Mouse (Mus musculus): ENCODE measurements at regions not wholly inside any gene's neighbourhood (a gene's known extent, or its start where the extent isn't known, plus 50 kb on each side); places are given as distances from the start of the nearest gene placed in this dataset.

GRCm38 (mm10) chr4:47622851-47623743, 148.6 kb downstream of the Sec61b start:
- DNase-seq (ENCODE audit: low read depth, low spot score): no peak

GRCm38 (mm10) chr4:47630006-47630405, 155.5 kb downstream of the Sec61b start:
- DNase-seq (ENCODE audit: low read depth, low spot score): no peak

GRCm38 (mm10) chr4:47630427-47630826, 156.0 kb downstream of the Sec61b start:
- DNase-seq (ENCODE audit: low read depth, low spot score): no peak

GRCm38 (mm10) chr4:47638876-47639494, 164.5 kb downstream of the Sec61b start:
- no peak for DNase-seq (ENCODE audit: low read depth, low spot score)

GRCm38 (mm10) chr4:47645093-47645492, 170.6 kb downstream of the Sec61b start:
- no peak for DNase-seq (ENCODE audit: low read depth, low spot score)

GRCm38 (mm10) chr4:47648701-47649100, 174.2 kb downstream of the Sec61b start:
- no peak for DNase-seq (ENCODE audit: low read depth, low spot score)

- DNase-seq (ENCODE audit: low read depth, low spot score): no peak
Observed at GRCm38 (mm10) chr4:47649951-47650350, 175.5 kb downstream of the Sec61b start.

GRCm38 (mm10) chr4:47651521-47651920, 177.1 kb downstream of the Sec61b start:
- DNase-seq (ENCODE audit: low read depth, low spot score): no peak

- no peak for DNase-seq (ENCODE audit: low read depth, low spot score)
Observed at GRCm38 (mm10) chr4:47653143-47653542, 178.7 kb downstream of the Sec61b start.

- no peak for DNase-seq (ENCODE audit: low read depth, low spot score)
Observed at GRCm38 (mm10) chr4:47669519-47669918, 195.1 kb downstream of the Sec61b start.

GRCm38 (mm10) chr4:47670476-47670875, 196.0 kb downstream of the Sec61b start:
- DNase-seq (ENCODE audit: low read depth, low spot score): no peak

- no peak for DNase-seq (ENCODE audit: low read depth, low spot score)
Observed at GRCm38 (mm10) chr4:47671362-47671761, 196.9 kb downstream of the Sec61b start.

GRCm38 (mm10) chr4:47681141-47681540, 206.7 kb downstream of the Sec61b start:
- no peak for DNase-seq (ENCODE audit: low read depth, low spot score)

GRCm38 (mm10) chr4:47691207-47691606, 216.7 kb downstream of the Sec61b start:
- DNase-seq (ENCODE audit: low read depth, low spot score): no peak

- no peak for DNase-seq (ENCODE audit: low read depth, low spot score)
Observed at GRCm38 (mm10) chr4:47692654-47693053, 218.2 kb downstream of the Sec61b start.

GRCm38 (mm10) chr4:47693221-47693620, 218.8 kb downstream of the Sec61b start:
- no peak for DNase-seq (ENCODE audit: low read depth, low spot score)

- no peak for DNase-seq (ENCODE audit: low read depth, low spot score)
Observed at GRCm38 (mm10) chr4:47697071-47697470, 222.6 kb downstream of the Sec61b start.

GRCm38 (mm10) chr4:47698514-47698913, 224.1 kb downstream of the Sec61b start:
- peak; percentile 26 for DNase-seq (ENCODE audit: low read depth, low spot score)

GRCm38 (mm10) chr4:47698926-47699325, 224.5 kb downstream of the Sec61b start:
- no peak for DNase-seq (ENCODE audit: low read depth, low spot score)

- no peak for DNase-seq (ENCODE audit: low read depth, low spot score)
Observed at GRCm38 (mm10) chr4:47703501-47703900, 229.0 kb downstream of the Sec61b start.

GRCm38 (mm10) chr4:47704607-47705006, 230.1 kb downstream of the Sec61b start:
- DNase-seq (ENCODE audit: low read depth, low spot score): no peak

GRCm38 (mm10) chr4:47707966-47708365, 233.5 kb downstream of the Sec61b start:
- no peak for DNase-seq (ENCODE audit: low read depth, low spot score)

GRCm38 (mm10) chr4:47713387-47713786, 238.9 kb downstream of the Sec61b start:
- no peak for DNase-seq (ENCODE audit: low read depth, low spot score)

Measured in retina, adult 2 months (tissue).